Mouse (Mus musculus): Measurements from ENCODE around the gene Cltc. TPM values are rescaled to one million over a fixed set of nuclear protein-coding genes. Genes with fewer than 3 reads are reported as not detected.
"Not testable (repeated sequence)": the region's sequence is repeated elsewhere in the genome, so short reads cannot be mapped to it uniquely, and the experiment has no call there.

The Cltc gene
- total RNA-seq, 2 experiments from 2014 or later, result 525 to 539 TPM

DNA sequence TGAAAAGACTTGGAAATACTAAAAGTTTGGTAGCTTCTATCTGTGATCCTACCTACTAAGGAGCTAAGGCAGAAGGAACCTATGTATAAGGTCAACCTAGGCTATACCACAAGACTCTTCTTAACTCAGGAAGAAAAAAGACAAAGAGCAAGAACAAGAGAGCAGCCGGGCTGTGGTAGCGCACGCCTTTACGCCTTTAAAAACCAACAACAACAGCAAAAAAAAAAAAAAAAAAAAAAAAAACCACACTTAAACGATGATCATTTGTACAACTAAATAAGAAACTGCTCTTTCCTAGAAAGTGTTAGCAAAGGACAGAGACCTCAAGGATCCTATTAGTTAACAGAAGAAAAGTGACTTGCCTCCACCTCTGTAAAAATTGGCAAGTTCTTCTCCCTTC lies 15.9 kb downstream of the Cltc start:
- intact Hi-C loops (cut with DNase I), result no loop called here
- no peak for DNase-seq (ENCODE audit: low spot score in 2 of 2)

GRCm38 (mm10) chr11:86739470-86739869 lies 17.9 kb downstream of the Cltc start:
- DNase-seq (ENCODE audit: low spot score in 2 of 2), result no peak
- intact Hi-C loops (cut with DNase I), result no loop called here

GRCm38 (mm10) chr11:86738956-86739355 lies 18.4 kb downstream of the Cltc start:
- intact Hi-C loops (cut with DNase I), result no loop called here
- DNase-seq (ENCODE audit: low spot score in 2 of 2), result no peak

- intact Hi-C loops (cut with DNase I); DNase-seq (ENCODE audit: low spot score in 2 of 2): not testable (repeated sequence)
Measured at GRCm38 (mm10) chr11:86738308-86738707, 19.1 kb downstream of the Cltc start.

DNA sequence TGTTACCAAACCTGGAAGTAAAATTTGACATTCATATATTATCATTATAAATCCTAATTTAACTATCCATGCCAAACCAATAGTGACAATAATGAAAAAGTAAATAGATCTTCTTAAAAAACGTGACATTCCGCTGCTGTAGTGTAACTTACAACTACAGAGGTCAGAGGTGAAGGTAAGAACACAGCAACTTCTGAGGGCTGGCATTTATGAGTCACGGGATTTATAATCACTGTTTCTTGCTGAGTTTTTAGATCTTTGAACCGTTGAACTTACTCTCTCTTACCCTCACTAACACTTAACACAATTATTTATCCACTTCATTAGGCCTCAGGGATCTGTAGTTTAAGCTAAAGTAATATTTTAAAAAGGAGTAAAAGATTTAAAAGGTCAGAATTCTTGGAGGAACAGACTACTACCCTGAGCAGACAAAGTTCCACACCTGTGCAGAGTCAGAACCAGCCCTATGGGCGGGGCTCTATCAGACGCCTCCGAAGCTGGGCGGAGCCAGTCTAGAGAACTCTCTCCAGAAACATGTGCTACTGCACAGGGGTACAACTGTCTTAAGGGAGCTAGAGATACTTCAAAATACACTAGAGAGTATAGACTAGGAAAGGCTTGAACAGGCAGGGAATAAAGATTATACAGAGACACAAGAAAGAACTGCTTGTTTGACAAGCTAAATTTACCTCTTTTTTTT lies 19.9 kb downstream of the Cltc start:
- intact Hi-C loops (cut with DNase I), result no loop called here
- DNase-seq (ENCODE audit: low spot score in 2 of 2), result no peak

DNA sequence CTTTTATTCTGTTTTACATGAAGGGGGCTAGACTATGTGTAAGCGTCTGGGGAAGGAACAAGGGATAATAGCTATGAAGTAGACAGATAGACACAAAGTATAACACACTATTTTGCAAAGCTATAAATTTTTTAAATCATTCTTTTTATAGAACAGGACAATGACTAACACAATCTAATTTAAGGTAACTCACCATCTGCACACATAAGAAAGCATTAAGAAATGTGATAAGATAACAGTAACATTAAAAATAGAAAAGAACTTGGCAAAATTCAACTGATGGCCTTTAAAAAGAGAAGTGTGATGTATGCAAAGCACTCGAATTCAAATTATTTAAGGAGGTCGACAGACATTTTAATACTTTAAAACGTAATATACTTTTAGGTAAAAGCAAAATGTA lies 22.4 kb downstream of the Cltc start:
- intact Hi-C loops (cut with DNase I), result no loop called here
- DNase-seq (ENCODE audit: low spot score in 2 of 2), result no peak

- peak in 1 of 2 experiments; percentile 27 for DNase-seq (ENCODE audit: low spot score in 2 of 2)
- intact Hi-C loops (cut with DNase I), result no loop called here
Measured at GRCm38 (mm10) chr11:86734241-86734939, 23.0 kb downstream of the Cltc start.

- intact Hi-C loops (cut with DNase I), result no loop called here
- peak; percentile 24 to 60 for DNase-seq (ENCODE audit: low spot score in 2 of 2)
Measured at GRCm38 (mm10) chr11:86731443-86731842, 25.9 kb downstream of the Cltc start.

DNA sequence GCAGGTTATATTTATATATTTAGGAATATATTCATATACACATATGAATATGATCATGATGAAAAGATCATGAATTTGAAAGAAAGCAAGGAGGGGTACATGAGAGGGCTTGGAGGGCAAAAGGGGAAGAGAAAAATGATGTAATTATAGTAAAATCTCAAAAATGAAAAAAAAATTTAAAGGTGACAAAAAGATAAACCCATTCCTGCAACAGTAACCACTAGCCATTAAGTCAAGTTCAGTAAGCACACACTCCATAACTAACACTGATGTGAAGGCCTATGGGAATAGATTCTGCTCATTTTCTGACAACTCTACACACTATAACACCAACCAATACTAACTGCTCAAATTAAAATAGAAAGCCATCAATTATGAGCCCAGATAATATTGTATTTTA lies 31.8 kb downstream of the Cltc start:
- no peak for DNase-seq (ENCODE audit: low spot score in 2 of 2)
- intact Hi-C loops (cut with DNase I), result no loop called here

- intact Hi-C loops (cut with DNase I), result no loop called here
- DNase-seq (ENCODE audit: low spot score in 2 of 2), result no peak
Measured at GRCm38 (mm10) chr11:86724982-86725381, 32.4 kb downstream of the Cltc start.

- intact Hi-C loops (cut with DNase I), result no loop called here
- no peak for DNase-seq (ENCODE audit: low spot score in 2 of 2)
Measured at GRCm38 (mm10) chr11:86724004-86724403, 33.4 kb downstream of the Cltc start.

- no peak for DNase-seq (ENCODE audit: low spot score in 2 of 2)
- intact Hi-C loops (cut with DNase I), result loop anchor here (5.0 kb wide), 1 partner anchor 68 kb away; no protein-coding TSS in a partner anchor
Measured at GRCm38 (mm10) chr11:86719390-86719789, 38.0 kb downstream of the Cltc start.

- intact Hi-C loops (cut with DNase I), result loop anchor here (5.0 kb wide), 1 partner anchor 69 kb away; no protein-coding TSS in a partner anchor
Measured at GRCm38 (mm10) chr11:86718369-86718768, 39.0 kb downstream of the Cltc start.

GRCm38 (mm10) chr11:86717306-86718065 lies 39.9 kb downstream of the Cltc start:
- intact Hi-C loops (cut with DNase I), result loop anchor here (5.0 kb wide), 1 partner anchor 70 kb away; no protein-coding TSS in a partner anchor
- no peak for DNase-seq (ENCODE audit: low spot score in 2 of 2)

More at GRCm38 (mm10) chr11:86718369-86718768, 39.0 kb downstream of the Cltc start:
- no peak for DNase-seq (ENCODE audit: low spot score in 2 of 2)

DNA sequence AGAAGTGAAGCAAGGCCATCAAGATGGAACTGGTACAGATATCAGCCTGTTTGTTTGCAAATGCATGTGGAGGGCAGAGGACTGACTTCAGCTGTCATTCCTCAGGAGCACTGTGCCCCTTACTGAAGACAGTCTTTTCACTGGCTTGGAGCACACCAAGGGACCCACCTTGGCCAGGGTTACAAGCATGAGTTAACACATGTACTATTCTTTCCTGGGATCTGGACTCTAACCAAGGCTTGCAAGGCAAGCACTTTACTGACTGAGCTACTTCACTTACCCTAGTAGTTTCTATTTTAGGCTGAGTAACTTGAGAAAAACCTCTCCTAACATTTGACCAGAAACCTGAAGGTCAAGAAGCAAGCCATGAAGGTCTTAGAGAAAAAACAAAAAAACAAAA lies 42.8 kb downstream of the Cltc start:
- DNase-seq (ENCODE audit: low spot score in 2 of 2), result no peak
- intact Hi-C loops (cut with DNase I), result loop anchor here (5.0 kb wide), 1 partner anchor 73 kb away; no protein-coding TSS in a partner anchor

DNA sequence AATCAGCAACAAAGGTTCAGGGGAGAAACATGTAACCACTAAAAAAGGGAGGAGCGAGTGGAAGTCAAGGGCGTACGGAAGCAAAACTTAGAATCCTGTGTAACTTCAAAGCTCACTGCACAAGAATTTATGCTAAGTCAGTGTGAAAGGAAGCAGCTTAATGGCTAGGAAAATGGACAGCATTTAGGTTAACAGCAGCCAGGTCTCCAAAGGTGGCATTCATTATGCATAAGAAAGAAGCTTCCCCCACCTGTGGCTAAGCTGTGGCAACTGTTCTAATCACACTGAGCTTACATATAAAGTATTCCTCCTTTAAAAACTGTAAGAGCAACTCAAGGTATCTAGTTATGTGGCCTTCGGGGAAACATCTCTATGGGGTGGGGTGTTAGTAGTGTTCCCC lies 56.2 kb downstream of the Cltc start:
- intact Hi-C loops (cut with DNase I), result no loop called here
- no peak for DNase-seq (ENCODE audit: low spot score in 2 of 2)

DNA sequence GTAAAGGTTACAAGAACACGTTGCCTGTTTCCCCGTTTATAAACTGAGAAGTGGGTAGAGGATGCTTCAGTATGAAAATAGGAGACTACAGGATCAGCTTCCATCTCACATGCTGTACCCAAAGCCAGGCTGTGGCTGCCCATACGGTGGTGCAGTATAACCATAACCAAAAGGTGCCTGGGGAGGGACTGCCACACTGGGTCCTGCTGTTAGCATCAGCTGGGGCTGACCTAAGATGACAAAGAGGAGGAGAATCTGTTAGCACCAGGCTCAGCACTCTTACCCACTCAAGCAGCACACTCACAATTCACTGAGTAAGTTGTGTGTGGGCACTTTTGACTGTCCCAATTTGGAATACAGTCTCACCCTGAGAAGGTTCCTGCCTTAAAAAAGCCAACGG lies 61.9 kb downstream of the Cltc start:
- DNase-seq (ENCODE audit: low spot score in 2 of 2), result no peak
- intact Hi-C loops (cut with DNase I), result no loop called here

DNA sequence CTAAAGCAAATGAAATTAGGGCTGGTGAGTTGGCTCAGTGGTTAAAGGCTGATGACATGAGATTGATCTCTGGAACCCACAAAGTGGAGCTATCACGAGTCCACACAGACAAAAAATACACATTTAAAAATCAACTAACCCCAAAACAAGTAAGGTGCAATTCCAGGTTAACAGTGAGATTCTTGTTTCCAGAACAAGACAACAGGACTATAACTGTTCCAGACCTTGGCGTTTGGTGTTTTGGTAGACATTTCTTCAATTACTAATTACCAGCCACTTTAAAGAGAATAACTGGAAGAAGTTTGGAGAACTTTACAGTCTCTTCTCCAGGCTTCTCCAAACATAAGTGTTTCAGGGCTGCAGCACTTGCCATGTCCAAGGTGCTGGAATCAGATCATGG lies 64.8 kb downstream of the Cltc start:
- intact Hi-C loops (cut with DNase I), result no loop called here
- DNase-seq (ENCODE audit: low spot score in 2 of 2), result no peak

- intact Hi-C loops (cut with DNase I), result no loop called here
- no peak for DNase-seq (ENCODE audit: low spot score in 2 of 2)
Measured at GRCm38 (mm10) chr11:86691956-86692355, 65.4 kb downstream of the Cltc start.

GRCm38 (mm10) chr11:86691482-86691881 lies 65.9 kb downstream of the Cltc start:
- no peak for DNase-seq (ENCODE audit: low spot score in 2 of 2)
- intact Hi-C loops (cut with DNase I), result no loop called here
